Mouse (Mus musculus): ENCODE data around the gene Chl1.
A peak's percentile ranks its signal among the peaks of the same experiment; 100 is the strongest.

Chl1 gene

GRCm38 (mm10) chr6:103543753-103544152, 33.4 kb downstream of the Chl1 start:
- DNase-seq, result no peak

GRCm38 (mm10) chr6:103546314-103546713, 35.9 kb downstream of the Chl1 start:
- no peak for DNase-seq

- no peak for DNase-seq
Measured at GRCm38 (mm10) chr6:103549929-103550328, 39.5 kb downstream of the Chl1 start.

GRCm38 (mm10) chr6:103558037-103558893, 47.9 kb downstream of the Chl1 start:
- peak; percentile 30 for DNase-seq

GRCm38 (mm10) chr6:103558894-103559225, 48.5 kb downstream of the Chl1 start:
- peak; percentile 89 for DNase-seq

- DNase-seq, result peak; percentile 38
Measured at GRCm38 (mm10) chr6:103559344-103559743, 49.0 kb downstream of the Chl1 start.

GRCm38 (mm10) chr6:103564811-103565210, 54.4 kb downstream of the Chl1 start:
- DNase-seq, result no peak

GRCm38 (mm10) chr6:103567247-103567646, 56.9 kb downstream of the Chl1 start:
- no peak for DNase-seq

GRCm38 (mm10) chr6:103572659-103573058, 62.3 kb downstream of the Chl1 start:
- no peak for DNase-seq

GRCm38 (mm10) chr6:103584224-103584623, 73.8 kb downstream of the Chl1 start:
- no peak for DNase-seq

GRCm38 (mm10) chr6:103585667-103586066, 75.3 kb downstream of the Chl1 start:
- DNase-seq, result no peak

GRCm38 (mm10) chr6:103586081-103586480, 75.7 kb downstream of the Chl1 start:
- DNase-seq, result no peak

- no peak for DNase-seq
Measured at GRCm38 (mm10) chr6:103602070-103602469, 91.7 kb downstream of the Chl1 start.

- no peak for DNase-seq
Measured at GRCm38 (mm10) chr6:103610656-103611055, 100.3 kb downstream of the Chl1 start.

- DNase-seq, result no peak
Measured at GRCm38 (mm10) chr6:103612626-103613025, 102.2 kb downstream of the Chl1 start.

- DNase-seq, result no peak
Measured at GRCm38 (mm10) chr6:103613714-103614113, 103.3 kb downstream of the Chl1 start.

- DNase-seq, result no peak
Measured at GRCm38 (mm10) chr6:103615924-103616602, 105.7 kb downstream of the Chl1 start.

- DNase-seq, result no peak
Measured at GRCm38 (mm10) chr6:103620880-103621279, 110.5 kb downstream of the Chl1 start.

GRCm38 (mm10) chr6:103622117-103622713, 111.8 kb downstream of the Chl1 start:
- no peak for DNase-seq

- no peak for DNase-seq
Measured at GRCm38 (mm10) chr6:103632856-103633255, 122.5 kb downstream of the Chl1 start.

GRCm38 (mm10) chr6:103656778-103657177, 146.4 kb downstream of the Chl1 start:
- DNase-seq, result no peak

GRCm38 (mm10) chr6:103659173-103659572, 148.8 kb downstream of the Chl1 start:
- no peak for DNase-seq

GRCm38 (mm10) chr6:103665206-103665605, 154.8 kb downstream of the Chl1 start:
- DNase-seq, result no peak

All from cerebellum, adult 9-11 months (tissue).